Mouse (Mus musculus): Measurements from ENCODE around the gene Abca4.
A peak's percentile ranks its signal among the peaks of the same experiment; 100 is the strongest.

The Abca4 gene

DNA sequence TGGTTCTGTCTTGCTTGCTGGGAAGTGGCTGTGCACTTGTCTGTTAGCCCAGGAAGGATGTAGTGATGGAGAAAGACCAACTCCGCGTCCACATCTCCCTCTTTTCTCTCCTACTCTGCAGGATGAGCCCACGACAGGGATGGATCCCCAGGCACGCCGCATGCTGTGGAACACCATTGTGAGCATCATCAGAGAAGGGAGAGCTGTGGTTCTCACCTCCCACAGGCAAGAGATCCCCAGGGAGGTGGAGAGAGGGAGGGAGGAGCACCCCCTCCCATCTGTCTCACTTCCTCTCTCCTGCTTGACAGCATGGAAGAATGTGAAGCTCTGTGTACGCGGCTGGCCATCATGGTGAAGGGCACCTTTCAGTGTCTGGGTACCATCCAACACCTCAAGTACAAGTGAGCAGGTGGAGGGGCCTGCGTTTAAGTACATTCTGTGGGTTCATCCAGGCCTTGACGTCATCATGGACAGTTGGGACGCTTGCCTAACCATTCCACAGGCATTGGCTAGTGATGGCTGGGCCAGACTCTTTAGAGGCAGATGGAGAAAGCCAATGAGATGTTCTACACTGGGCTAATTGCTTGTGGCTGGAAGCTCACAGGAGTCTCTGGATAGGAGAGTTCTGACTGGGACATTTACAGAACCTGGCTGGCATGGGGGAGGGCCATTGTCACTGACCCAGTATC lies 126.5 kb downstream of the Abca4 start:
- DNase-seq (ENCODE audit: low read depth): no peak

DNA sequence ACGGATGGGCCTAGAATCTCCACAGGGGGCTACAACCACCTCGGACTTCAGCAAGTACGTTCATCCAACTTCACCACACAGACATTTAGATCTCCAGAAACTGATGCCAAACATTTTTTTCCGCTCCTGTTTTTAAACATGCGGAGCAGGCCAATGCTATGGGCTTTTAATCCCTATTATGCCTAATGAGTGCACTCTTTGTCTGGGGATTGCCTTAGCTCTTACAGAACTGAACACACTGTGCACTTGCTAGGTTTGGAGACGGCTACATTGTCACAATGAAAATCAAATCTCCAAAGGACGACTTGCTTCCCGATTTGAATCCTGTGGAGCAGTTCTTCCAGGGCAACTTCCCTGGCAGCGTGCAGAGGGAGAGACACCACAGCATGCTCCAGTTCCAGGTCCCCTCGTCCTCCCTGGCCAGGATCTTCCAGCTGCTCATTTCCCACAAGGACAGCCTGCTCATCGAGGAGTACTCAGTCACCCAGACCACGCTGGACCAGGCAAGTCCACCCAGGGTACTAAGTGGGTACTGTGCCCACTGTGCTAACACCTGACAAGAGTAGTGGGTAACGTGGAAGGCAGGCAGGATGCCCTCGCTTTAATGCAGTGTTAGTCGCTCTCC lies 129.4 kb downstream of the Abca4 start:
- DNase-seq (ENCODE audit: low read depth): no peak

DNA sequence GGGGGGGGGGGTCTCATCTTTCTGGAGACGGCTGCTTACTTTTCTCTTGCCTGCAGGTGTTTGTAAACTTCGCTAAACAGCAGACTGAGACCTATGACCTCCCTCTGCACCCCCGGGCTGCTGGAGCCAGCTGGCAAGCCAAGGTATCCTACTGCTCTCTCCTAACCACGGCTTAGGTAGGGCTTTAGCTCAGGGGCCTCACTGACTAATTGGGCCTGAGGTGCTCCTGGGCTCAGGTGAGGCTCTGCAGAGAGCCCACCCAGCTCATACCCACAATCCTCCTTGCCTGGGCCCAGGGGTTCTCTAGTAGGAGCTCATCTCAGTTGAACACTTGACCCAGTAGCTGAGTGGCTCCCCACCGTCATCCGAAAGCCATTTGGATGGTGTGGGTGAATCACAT lies 131.8 kb downstream of the Abca4 start:
- no peak for DNase-seq (ENCODE audit: low read depth)

DNA sequence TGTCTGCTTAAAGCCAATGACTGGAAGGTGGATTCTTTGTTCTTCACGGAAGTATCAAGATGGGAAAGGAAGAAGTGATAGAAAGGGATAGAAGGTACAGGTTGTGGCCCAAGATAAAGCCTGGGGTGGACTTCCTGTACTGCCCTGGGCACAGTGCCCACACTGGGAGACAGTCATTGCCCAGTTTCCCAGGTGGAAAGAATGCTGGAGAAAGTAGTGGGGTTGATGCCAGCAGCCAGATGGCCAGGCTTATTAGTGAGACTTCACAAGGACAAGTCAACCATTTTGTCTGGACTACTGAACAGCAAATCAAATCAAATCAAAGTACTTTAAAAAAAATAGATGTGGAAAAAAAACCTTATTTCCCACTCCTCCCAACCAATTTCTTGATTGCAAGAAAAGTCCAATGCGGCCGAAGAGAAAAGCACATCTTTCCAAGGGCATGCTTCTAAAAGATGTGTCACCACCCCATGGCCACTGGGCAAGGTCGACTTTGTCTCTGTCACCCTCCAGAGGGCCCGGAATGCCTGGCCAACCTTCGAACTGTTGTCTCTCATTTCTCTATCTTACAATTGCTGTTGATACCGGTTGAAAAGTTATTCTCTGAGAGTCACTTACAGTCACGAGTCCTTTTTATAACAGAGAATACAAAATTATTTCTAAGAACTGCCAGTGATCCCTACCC lies 132.6 kb downstream of the Abca4 start:
- no peak for DNase-seq (ENCODE audit: low read depth)

DNA sequence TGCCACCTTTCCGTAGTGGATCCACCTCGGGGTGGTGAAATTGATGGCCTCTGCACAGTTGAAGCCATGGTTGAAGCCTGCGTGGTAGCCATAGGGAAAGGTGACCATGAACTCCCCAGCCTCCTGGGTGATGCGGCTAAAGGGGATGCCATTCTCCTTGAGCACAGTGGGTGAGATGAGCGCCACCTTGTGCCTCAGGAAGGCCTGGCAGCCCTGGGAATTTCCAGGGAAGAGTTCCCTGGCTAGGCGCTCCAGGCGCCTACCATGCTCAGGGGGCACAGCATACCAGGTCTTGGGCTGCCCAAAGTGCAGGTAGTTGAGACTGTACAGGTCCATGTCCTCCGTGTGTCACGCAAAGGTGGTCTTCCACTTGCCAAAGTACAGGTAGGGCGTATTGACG lies 139.9 kb downstream of the Abca4 start:
- peak; percentile 30 for DNase-seq (ENCODE audit: low read depth)

DNA sequence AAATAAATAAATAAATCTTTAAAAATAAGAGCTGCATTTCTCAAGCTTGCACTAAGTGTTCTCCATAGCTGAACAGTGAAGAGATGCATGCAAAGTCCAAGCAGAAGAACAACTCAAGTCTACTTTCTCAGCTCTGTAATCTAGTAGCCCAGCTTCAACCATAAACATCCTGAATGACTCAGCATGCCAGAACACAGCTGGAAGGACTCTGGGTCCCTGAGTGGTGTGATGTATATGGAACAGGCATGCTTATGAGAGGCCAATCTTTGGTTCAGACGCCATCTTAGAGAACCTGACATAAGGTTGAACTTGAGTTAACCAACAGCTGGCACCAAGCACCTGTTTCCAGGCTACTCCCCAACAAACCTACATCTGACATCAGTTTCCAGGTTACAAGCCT lies 142.7 kb downstream of the Abca4 start:
- peak; percentile 40 for DNase-seq (ENCODE audit: low read depth)

DNA sequence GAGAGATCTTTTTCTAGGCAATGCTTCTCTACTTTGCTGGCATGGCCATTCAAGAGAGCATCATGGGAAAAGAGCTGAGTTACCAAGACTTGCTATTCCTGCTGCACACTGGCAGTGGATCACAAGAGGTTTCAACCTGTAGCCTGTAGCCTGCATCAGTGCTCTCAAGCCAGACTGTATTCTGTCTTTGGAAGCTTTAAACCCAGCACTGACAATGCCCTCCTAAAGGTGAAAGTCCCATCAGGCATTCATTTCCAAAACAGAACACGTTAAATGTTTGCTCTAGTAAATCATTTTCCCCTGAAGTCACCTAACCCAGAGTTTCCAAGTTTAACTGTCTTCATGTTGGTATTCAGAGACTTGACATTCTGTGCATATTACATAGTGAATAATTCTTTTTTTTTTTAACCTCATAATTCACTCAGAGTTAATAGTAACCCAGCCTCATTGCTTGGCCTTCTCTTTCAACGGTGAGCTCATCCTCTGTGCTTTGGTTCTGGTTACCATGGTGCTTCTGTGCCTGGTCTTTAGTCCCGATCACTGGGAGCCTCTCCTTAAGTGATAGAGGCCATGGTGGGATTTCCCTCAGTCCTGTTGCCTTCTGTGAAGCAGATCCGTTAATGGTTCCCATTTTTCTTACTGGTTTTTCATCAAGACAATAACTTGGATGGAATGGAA lies 152.5 kb downstream of the Abca4 start:
- no peak for DNase-seq (ENCODE audit: low read depth)

DNA sequence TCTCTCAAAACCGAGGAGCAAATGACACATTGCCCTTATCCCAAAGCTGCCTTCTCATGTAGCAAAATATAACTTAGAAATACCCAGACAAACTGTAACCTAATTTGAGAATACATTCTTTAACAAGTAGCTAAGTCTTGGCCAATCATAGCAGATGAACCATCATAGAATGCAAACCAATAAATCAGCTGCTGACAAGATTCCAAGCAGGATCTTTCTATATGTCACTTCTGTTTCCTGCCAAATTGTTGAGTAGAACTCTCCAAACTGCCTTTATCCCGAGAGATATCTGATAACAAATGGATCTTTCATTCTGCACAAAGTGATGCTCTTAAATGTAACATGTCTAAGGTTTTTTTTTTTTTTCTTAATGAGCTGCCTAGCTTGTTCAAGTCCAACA lies 154.3 kb downstream of the Abca4 start:
- DNase-seq (ENCODE audit: low read depth): peak; percentile 78

DNA sequence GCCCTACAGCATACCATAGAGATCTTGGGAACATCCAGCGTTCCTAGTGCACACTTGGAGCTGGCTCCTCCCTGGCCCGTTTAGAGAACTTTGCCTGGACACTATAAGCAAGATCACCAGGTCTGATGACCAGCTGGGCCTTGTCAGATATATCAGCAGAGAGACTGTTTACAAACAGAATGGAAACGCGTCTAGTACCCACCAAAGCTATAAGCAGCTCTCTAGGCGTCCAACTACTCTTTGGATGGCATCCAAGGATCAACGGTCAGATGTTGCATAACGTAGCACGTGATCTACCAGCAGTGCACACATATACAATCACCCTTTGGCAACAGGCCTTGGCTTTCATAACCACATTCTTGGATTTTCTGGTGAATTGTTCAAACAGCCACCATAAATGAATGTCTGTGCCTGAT lies 154.7 kb downstream of the Abca4 start:
- DNase-seq (ENCODE audit: low read depth): peak; percentile 98

DNA sequence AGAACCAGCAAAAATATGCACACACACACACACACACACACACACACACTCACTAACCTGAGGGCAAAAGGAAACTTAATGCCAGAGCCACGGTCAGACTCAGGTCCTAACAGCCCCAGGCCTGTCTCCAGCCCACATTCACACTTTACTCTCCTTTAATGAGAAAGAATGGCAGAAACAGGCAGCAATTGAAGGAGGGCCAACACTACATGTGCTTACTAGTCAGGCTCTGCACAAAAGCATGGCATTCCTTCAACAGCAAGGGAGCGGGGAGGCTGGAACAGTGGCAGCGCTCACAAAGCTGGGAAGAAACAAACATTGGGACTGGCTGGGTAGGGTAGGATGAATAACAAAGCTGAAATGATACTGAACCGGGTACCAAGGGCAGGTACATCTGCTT lies 155.4 kb downstream of the Abca4 start:
- DNase-seq (ENCODE audit: low read depth): peak; percentile 29

DNA sequence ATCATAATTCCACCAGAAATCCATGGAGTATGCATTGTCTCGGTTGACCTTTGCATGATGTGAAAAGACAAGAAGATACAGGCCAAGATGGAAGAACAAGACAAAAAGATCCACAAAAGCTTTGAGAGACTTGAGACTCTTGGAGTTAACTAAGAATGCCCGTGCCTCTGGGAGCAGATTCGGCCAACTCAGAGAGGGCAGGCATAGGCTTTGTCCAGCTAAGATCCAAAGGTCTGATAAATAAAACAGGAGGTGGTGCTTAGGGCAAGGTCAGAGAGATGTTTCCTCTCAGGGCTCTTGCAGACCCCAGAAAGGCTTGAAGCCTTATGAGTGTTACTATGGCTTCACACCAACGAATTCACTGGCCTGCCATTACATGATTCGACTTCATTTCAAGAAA lies 155.8 kb downstream of the Abca4 start:
- no peak for DNase-seq (ENCODE audit: low read depth)

DNA sequence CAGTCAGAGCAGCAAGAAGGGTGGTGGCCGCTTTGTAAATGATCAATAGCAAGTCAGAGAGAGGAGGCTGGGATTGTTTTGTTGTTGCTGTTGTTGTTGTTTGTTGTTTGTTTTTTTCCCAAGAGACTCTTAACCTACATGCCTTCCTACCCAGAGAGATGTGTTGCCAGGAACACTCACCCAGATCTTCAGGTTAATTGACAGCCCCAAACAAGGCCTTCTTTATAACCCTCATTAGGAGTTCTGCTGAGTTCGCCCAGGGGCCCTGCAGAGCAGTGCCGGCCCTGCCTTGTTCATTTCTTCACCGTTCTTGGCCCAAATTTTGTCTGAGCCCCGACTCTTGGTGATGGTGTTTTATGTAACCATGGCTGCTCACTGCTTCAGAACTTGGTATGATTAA lies 156.2 kb downstream of the Abca4 start:
- no peak for DNase-seq (ENCODE audit: low read depth)

DNA sequence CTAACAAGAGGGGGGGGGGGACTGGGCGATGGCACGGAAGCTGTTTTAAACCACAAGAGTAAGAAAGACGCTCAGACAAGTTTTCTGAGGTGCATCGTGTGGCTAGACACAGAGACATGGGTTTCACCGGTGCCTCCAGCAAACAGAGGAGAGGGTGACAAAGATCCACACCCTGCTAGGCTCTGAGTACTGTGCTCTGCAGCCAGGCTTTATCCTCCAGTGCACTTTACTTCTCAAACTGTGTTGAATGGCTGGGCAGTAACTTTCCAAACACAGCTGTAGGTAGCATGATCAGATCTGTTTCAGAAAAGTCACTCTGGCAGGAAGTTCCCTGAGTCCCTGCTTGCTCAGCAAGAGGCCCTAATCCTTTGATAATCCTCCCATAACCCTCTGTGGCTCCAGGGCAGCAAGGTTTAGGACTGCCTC lies 158.1 kb downstream of the Abca4 start:
- no peak for DNase-seq (ENCODE audit: low read depth)

DNA sequence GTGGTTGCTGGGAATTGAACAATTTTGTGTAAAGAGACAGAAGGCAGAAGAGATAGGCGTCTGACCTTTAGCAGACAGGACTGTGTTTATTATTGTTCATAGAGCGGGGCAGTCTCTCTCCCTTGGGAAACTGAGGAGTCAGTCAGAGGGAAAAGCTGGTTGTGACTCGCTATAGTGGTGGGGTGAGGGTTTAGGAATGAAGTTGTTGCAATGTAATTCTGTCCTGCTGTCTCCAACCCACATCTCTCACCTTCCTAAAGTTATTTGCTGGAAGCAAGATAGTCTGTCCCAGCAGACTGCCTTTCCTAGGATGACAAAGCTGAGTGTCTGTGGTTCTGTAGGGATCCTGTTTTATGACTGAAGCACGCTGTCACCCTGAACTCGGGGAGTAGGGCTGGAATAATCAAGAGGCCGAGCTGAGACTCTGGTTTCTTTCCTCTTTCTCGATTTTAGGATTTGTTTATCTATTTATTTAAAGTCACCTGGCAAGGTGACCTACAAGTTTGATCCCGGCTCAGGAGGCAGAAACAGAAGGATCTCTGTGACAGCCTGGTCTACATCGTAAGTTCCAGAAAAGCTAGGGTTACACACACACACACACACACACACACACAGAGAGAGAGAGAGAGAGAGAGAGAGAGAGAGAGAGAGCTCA lies 159.6 kb downstream of the Abca4 start:
- DNase-seq (ENCODE audit: low read depth): peak; percentile 33

DNA sequence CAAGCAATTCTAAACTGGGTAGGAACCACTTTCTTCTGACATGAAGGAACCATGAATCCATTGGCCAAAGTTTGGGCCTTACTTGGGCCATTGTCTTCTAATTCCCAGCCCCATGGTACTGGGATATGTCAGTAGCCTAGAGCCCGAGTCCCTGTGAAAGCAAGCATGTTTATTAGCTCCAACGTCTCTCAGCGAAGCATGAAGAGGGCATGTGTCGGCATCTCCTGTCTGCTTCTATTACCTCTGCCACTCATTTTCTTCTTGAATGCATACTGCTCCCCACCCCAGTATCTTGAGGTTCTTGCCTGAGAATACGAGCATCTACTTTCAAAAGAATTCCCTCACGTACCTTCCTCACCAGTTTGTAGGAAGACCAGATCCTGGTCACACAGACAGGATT lies 161.5 kb downstream of the Abca4 start:
- no peak for DNase-seq (ENCODE audit: low read depth)

DNA sequence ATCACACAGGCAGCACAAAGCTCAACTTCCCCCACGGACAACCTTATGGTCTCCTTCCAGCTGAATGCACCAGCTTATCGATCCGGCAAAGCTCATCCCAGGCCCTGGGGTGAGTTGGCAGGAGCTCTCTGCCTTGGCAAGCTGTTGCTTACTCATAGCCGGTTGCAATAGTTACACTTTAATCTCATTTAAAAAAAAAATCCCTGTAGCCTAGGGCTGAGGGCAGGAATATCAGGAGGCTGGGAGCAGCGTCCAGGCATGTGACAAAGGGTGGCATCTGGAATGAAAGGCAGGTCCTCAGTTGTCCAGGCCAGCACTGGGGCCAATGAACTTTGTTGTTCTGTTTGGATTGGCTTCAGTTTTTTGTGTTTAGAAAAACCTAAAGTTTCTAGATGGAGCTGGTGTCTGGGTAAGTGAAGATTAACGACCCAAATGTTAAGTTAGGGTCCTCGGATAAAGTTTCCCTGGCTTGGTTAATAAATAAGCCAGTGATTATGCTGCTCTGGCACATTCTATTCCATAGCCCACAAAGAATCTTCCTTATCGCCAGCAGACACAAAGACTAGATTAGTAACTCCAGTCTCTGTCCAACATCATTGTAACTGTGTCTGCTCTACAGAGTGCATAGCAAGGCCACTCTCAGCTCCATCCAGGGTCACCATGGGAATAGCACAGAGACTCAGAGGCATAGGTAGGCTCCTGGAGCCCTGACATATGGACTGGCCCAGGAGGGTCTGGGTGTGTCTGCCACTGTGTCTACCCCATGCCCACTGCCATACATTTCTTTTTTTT lies 162.2 kb downstream of the Abca4 start:
- DNase-seq (ENCODE audit: low read depth): peak; percentile 60

DNA sequence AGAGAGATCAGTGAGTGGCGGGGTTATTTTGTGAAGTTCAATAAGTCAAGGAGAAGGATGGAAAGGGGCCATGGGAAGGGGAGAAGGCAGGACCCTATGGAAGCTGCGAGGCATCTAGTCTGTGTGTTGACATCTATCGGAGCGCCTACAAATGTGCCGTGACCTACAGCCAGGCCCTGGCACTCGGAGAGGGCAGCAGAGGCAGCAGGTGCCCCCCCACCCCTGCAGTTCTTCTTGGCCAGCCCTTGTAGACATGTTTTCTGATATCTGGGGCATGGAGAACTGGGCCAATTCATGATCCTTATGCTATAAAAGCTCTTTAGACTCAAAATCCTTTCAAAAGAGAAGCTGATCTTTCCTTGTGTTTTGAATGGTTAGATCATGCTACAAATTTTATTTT lies 163.5 kb downstream of the Abca4 start:
- no peak for DNase-seq (ENCODE audit: low read depth)

DNA sequence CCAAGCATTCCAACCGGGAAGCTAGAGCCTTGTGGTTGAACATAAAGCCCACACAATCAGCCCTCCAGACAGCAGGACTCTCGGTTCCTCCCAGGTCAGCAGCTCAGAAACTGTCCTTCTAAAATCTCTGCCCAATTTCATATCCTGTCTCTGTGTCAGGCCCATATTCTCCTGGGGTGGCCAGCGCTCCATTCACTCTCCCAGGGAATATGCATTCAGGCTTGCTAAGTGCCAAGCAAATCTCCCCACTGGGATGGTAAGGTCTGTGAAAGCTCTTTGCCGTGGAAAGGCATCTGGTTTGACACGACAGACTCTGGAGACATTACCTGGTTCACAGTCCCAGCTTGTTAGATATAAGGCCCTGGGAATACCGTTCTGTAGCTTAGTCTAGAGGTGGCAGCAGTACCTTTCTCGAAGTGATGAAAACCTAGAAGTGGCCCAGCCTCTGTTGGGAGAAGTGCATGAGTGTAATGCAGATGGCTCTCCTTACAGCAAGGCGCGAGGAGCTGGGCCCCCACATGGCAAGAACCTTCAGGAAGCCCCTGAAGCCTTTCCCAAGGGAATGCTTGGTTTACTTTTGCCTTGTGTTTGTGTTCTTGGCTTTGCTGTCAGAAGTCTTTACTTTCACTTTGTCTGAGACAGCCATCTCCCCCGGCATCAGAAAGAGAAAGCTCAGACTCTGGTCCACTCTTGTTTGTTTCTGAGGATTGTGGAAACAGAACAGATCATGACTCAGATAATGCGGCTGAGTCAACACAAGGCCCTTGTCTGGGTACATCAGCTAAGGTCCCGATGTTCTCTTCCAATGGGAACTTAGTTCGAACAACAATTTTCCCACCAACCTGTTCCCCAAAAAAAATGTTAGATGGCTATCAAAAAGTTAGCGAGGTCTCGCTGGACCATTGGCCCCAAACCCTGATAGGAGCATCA lies 164.3 kb downstream of the Abca4 start:
- peak; percentile 36 for DNase-seq (ENCODE audit: low read depth)

DNA sequence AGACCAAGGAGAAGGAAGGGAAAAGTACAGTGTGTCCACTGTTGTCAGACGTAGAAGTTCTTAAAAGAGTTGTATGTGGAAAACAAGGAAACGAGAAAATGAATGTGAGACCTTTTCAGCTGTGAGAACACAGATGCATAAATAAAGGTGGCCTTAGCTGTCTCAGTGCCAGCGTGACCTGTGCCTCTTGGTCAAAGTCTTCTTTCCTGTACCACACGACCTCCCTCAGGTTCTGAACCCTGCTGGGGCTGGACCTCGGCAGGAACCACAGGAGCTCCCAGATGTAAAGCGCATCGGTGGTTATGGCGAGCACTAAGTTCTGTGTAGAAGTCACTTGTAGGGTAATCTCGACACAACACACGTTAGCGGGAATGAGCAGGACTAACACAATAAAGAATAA lies 165.3 kb downstream of the Abca4 start:
- no peak for DNase-seq (ENCODE audit: low read depth)

DNA sequence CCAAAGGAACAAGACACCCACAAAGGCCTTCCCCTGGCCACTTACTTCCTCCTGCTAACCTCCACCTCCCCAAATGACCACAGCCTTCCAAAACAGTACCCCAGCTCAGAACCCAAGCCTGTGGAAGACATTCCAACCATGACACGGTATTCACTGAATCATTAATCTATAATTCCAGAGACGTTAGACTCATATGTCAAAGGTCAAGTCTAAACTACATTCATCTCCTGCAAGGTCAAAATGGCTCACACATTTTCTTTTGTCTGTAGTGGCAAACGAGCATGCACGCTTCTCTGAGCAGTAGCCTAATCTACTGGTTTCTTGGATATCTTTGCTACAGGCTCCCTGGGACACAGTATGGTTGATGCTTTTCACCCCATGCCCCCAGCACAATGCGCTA lies 166.2 kb downstream of the Abca4 start:
- DNase-seq (ENCODE audit: low read depth): no peak

Data from NIH3T3 (cell line).